Mouse (Mus musculus): ENCODE measurements around the gene Myrfl.

Myrfl gene

DNA sequence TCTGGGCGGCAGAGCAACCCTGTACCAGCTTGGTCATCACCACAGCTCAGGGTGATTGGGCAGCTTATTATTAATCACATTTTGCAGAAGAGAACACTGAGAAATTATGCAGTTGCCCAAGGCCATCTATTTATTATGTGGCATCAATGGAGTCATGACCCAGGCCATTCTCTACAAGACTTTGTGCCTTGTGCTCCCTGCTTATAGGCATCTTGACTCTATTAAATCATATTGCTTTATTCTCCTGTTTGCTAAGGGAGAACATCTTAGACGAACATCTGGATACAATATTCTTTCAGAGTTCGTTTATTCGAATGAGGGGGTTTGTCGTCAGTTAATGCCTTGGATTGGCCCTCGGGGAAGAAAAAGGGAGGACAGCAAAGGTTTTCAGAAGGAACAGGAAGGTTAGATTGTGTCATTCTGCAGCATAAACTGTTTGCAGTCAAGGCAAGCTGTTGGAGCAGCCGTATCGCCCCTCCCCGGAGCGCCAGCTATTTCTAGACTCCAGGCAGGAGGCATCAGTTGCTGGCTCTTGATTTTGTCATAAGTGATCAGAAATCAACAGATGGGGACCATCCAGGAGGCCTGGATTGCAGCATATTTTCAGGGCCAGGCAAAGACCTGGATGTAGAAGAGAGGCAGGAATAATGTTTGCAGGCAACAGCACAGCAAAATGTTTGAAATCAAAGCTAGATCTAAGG is 140.7 kb downstream of the Myrfl start:
- no peak for DNase-seq (ENCODE audit: low spot score)

DNA sequence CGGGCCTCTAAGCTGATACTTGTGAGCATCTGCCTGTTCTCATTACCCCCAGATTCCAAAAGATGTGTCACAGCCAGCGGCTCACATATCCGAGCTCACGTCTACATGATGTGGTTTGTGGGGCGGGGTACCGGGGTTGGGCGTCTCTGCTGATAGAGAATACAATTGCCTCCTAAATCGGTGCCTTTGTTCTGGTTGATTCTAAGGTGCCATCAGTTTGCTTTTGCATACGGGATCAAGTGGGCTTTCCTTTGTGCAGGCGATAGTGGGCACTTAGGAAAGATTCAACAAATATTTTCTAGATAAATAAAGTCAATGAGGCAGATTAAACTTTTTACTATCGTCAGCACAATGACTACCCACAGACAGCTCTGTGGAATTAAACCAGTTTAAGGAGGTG is 141.8 kb downstream of the Myrfl start:
- DNase-seq (ENCODE audit: low spot score), result no peak

DNA sequence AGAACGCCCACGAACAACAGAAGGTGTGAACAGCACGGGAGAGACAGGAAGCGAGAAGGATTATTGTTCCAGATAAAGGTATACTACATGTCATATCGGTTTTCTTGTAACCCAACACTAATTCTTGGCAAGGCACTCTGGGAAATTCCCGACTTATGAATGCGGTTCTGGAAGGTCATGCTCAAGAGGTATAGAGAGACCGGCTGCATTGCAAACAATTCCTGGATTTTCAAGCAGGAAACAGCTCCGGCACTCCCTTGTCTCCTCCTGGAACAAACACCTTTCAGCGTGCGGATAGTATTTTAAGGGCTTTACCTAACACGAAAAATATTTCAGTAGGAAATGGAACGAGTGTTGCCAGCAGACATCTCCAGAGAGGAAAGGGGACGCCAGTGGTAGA is 145.8 kb downstream of the Myrfl start:
- DNase-seq (ENCODE audit: low spot score), result peak; percentile 56

DNA sequence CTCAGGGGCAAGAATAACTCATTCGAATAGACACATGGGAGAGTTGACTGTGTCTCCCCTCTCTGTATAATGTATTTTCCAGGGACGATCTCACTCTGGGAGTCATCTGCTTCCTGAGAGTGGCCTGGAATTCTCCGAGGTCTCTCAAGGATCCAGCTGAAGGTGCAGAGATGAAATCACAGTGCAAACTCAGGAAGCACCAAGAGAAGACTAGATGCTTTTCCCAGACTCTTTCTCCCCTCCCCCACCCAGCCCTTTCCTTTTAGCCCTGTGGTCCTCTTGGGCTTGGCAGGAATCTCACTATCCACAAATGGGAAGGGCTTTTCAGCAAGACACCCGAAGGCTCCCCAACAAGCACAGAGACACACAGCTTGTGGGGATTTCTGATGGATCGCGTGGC is 146.7 kb downstream of the Myrfl start:
- no peak for DNase-seq (ENCODE audit: low spot score)

DNA sequence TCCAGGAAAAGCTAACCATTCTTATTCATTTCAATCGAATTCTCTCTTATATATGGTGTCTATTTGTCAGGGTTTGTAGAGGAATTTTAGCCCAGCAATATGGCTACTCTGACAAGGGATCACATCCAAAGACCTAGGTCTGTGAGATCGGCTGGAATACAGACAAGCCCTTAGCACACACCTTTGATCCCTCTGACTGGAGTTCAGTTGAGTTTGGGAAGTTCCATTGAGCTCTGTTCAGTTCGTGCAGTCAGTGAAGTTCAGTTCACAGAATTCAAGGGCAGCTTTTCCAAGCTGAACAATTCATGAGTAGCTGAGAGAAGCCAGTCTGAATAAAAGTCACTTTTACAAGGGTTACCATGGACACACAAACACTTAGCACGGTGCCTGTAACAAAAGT is 148.0 kb downstream of the Myrfl start:
- DNase-seq (ENCODE audit: low spot score), result no peak

DNA sequence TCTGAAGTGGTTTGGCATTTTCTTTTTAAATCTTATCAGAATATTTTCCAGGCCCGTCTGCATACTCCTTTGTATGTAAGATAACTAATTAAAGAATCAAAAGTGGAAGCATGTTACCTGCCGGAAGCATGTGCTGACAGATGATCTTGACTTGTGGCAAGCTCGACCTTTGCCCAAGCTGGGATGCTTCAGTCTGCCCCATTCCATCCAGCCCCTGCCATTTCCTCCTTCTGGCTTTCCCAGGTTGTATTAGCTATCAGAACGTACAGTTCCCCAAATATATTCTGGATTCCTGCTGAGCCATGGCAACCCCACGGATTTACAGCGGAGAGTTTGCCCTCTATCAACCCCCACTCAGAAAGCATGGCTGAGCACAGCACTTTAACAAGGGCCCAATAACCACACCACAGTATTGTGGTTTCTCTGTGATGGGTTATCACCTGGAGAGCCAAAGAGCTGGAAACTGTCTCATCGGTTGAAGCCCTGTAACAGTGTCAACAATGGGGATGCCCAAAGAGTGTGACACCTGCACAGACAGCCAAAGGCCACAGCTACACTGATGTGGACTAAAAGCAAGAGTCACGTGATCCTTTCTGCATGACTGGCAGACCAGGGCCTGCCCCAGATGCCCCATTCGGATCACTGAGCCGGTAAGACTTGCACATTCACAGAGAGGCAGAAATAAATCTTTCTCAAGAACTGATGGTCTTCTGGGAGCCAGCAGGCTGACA is 150.3 kb downstream of the Myrfl start:
- no peak for DNase-seq (ENCODE audit: low spot score)

DNA sequence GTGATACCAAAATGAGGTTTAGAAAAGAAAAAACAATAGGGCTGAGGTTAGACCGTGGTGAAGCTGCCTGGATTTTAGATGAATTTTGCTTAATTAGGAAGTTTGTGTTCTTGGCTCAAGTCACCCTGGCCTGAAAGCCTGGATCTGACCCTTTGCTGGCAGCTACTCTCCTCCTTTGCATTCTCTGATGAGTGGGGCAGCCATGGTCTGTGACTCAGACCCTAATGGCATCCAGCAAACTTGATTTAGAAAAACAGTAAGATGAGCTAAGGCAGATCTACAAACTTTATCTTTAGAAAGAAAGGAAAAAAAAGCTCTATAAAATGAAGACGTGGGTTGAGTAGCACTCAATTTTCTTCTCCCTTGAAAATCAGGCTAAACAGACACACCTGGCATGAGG is 154.0 kb downstream of the Myrfl start:
- no peak for DNase-seq (ENCODE audit: low spot score)

DNA sequence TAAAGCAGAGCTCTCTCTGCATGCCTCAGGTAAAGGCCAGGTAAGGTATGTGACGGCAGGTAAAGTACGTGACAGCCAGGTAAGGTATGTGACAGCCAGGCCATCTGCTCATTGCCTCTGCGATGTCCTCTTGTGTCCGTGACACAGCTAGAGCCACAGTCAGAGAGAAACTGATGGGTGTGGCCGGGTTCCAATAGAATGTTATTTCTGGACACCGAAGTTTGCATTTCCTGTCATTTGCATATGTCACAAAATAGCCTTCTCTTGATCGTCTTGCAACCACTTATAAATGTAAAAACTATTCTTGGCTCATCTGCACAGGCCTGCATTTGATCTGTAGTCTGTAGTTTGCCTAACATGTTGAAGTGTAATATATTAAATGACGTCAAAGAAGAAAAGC is 154.5 kb downstream of the Myrfl start:
- DNase-seq (ENCODE audit: low spot score), result no peak

DNA sequence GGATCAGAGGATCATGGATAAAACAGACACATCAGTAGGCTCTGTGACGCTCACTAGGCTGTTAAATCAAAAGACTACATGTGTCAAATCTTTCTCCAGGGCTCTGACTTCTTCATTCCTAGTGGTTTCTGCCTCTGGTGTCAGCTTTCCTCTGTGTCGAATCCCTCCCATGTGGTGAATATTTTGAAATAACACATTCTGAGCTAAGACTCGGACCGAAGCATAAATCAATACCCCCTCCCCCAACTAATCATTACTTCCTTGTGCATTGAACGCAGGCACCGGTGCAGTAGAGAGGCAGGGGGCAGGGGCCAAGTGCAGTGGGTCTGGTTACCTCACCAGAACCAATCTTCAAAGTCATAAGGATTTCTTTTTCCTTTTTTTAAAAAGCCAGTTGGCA is 155.4 kb downstream of the Myrfl start:
- DNase-seq (ENCODE audit: low spot score), result no peak

DNA sequence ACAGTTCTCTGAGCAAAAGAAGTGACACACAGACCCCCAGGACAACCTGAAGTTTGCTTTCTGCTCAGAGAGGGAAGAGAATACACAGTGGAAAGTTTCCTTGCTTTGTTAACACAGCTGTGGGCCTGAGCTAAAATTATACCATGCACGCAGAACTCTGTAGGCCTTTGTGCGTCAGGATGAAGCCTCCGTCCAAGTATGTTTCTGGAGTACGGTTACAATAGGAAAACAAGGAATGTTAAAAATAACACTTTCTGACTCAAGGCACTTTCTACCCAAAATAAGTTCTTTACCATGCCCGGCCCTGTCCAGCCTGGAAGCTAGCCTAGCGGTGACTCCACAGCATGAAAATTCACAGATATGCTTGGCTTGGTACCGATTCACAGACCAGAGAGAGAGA is 156.6 kb downstream of the Myrfl start:
- no peak for DNase-seq (ENCODE audit: low spot score)

DNA sequence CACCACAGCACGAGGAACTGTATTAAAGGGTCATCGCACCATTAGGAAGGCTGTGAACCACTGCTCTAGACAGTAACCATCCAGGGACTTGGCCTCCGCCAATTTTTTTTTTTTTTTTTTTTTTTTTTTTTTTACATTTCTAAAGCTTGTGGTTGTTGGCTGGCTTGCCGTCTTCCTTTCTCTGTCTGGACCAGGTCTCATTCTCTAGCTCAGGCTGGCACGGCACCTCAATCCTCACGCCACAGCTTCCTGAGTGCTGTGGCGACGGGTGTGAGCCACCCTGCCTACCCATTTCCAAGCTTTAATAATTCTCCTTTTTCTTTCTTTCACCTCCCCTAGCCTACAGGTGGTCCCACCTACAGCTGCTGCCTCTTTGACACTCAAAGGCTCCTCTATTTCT is 158.2 kb downstream of the Myrfl start:
- no peak for DNase-seq (ENCODE audit: low spot score)

DNA sequence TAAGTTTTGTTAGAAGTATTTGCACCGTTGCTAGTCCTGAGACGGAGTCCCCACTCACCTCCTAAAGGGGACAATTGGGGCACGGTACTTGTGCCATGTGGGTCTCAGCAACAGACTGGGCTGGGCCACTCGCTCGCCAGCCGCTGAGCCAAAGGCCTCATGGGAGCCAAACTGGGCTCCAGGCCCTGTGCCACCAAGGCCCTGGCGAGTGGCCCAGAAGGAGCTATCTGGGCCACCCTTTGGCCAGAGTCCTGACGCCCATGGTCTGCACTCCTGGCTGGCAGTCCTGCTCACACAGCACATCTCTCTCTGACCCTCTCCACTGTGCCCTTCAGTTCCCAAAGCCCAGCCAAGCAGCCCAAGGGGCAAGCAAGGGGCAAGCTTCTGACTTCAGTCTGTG is 161.1 kb downstream of the Myrfl start:
- DNase-seq (ENCODE audit: low spot score), result no peak

DNA sequence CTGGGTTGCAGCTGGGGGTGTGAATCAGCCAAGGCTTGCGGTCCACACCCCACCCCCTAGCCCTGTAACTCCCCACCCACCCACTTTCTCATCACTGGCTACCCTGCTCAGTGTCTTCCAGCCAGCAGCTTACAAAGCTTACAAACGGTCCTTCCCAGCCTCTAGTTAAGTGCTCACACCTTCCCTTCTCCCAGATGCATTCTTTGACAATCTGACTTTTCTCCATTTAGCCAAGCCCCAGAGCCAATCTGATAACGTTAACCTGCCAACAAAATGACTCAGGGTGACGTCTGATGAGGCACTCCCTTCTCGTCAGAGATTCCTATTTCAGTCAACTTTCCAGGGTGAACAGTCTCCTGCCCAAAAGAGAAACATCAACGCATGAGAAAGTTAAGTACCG is 163.1 kb downstream of the Myrfl start:
- DNase-seq (ENCODE audit: low spot score), result no peak

DNA sequence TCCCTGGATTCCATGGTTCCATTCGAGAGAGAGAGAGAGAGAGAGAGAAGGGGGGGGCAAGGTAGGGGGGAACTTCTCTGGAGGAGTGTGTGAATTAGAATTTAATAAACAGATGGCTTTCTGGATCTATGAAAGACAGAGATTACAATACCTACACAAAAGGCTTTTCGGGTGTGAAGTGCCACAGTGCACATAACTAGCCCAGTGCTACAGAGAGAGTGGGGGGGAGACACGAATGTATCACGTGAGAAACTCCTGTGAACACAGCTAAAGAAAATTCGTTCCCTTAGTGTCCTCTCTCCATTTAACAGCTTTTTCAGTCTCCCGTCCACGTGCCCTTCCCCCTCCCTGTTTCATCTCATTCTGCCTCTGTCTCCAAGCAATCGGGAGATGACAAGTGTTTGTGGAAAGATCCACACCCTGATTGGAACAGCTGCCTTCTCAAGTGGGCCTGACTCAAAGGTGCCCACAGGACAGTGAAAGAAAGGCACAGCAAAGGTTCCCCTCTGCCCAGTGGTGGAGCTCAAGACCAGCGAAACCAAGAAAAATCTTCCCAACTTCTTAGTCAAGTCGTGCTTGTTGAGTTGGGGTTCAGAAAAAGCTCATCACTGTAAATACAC is 166.6 kb downstream of the Myrfl start:
- DNase-seq (ENCODE audit: low spot score), result no peak

DNA sequence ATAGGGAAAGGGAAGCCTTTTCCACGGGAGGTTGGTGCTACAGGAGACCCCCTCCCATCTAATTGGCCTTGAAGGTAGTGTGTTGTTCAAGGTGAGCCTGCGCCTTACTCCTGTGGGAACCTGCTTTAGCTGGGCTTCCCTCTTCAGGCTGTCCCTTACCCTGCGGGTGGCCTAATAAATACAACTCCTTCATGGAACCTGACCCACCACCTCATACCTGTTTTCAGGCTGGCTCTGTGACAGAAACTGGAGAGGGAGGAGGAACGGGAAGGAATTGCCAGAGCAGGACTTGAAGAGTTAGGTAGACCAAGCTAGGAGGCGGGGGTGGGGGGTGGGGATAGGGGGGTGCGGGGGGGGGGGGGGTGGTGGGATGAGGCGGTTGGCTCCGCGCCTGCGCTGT is 167.9 kb downstream of the Myrfl start:
- no peak for DNase-seq (ENCODE audit: low spot score)

DNA sequence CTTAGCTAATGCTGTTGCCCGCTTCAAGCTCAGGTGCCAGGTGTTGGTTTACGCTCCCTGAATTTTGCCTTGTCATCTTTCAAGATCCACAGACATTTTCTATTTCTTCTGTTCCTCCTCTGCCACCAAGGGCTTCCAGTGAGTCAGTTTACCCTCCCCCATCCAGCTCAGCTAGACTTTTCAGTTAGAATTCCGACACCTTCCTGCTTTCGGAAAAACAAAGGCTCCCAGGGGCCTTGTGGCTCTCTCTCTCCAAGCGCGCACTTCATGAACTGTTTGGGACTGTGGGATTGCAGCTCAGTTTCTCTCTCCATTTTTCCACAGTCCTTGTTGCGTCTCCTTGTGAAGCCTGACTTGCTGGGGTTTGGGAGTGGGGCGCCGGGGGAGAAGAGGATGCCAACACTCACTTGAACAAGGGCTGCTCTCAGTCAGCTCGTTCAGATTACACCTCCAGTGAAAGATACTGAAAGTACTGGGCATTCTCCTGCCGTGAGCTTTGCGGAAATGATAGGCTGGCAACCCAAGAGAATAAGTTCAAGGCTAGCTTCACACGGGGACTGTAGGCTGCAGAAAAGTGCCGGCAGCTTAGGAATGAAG is 168.9 kb downstream of the Myrfl start:
- DNase-seq (ENCODE audit: low spot score), result no peak
